Mouse (Mus musculus) myocyte (in vitro differentiated cells): ENCODE data around the gene Sf3b1. TPM values are rescaled to one million over a fixed set of nuclear protein-coding genes. Genes with fewer than 3 reads are reported as not detected.

Experiments used
- H3K27me3 ChIP-seq: one replicate; pipeline ENCODE4 v1.6.1; 2011; ENCODE audit not compliant: control insufficient read depth, insufficient read depth, insufficient read length
- H3K36me3 ChIP-seq: one replicate; pipeline ENCODE4 v1.6.1; 2011; ENCODE audit not compliant: control insufficient read depth, insufficient read depth
- H3K4me2 ChIP-seq: one replicate; pipeline ENCODE4 v1.6.1; 2011; ENCODE audit warnings: low read depth, control low read depth
- H3K4me3 ChIP-seq: one replicate; pipeline ENCODE4 v1.5.1; 2011; ENCODE audit warnings: mild to moderate bottlenecking, control low read depth, moderate library complexity
- H3K79me2 ChIP-seq: one replicate; pipeline ENCODE4 v1.6.1; 2011; ENCODE audit not compliant: control insufficient read depth, insufficient read depth
- H3ac ChIP-seq: one replicate; pipeline ENCODE4 v1.6.1; 2011; ENCODE audit not compliant: control insufficient read depth, insufficient read length
- CEBPB ChIP-seq: IDR thresholded peaks from 2 replicates; pipeline ENCODE4 v1.6.1; 2011; ENCODE audit warnings: mild to moderate bottlenecking, moderate library complexity; ENCODE audit not compliant: poor library complexity, insufficient read depth, severe bottlenecking
- E2F4 ChIP-seq: IDR thresholded peaks from one replicate; pipeline ENCODE4 v1.6.1; 2011; ENCODE audit warnings: mild to moderate bottlenecking, control low read depth, moderate library complexity; ENCODE audit not compliant: insufficient read depth
- MAX ChIP-seq: IDR thresholded peaks from one replicate; pipeline ENCODE4 v1.6.1; 2011; ENCODE audit warnings: low read depth, mild to moderate bottlenecking, control low read depth
- MYOD1 ChIP-seq, 3 experiments: IDR thresholded peaks; one replicate each; pipeline ENCODE4 v1.6.1; 2011; ENCODE audit warnings: control low read depth in 2 of 3, low read depth in 2 of 3, mild to moderate bottlenecking in 2 of 3, moderate library complexity in 1 of 3; ENCODE audit not compliant: insufficient read length in 2 of 3, control insufficient read depth in 1 of 3
- MYOG ChIP-seq, 3 experiments: IDR thresholded peaks; one replicate each; pipeline ENCODE4 v1.6.1; 2011; ENCODE audit warnings: control low read depth in 2 of 3, low read depth in 2 of 3, mild to moderate bottlenecking in 2 of 3; ENCODE audit not compliant: insufficient read length in 2 of 3, control insufficient read depth in 1 of 3, insufficient read depth in 1 of 3
- POLR2A ChIP-seq: IDR thresholded peaks from one replicate; pipeline ENCODE4 v1.6.1; 2011; ENCODE audit warnings: low read depth, mild to moderate bottlenecking, control low read depth, moderate library complexity; ENCODE audit not compliant: insufficient read length
- POLR2AphosphoS2 ChIP-seq: IDR thresholded peaks from one replicate; pipeline ENCODE4 v1.6.1; 2011; ENCODE audit warnings: low read depth, control low read depth; ENCODE audit not compliant: insufficient read length
- REST ChIP-seq: IDR thresholded peaks from one replicate; pipeline ENCODE4 v1.6.1; 2011; ENCODE audit warnings: mild to moderate bottlenecking, control low read depth, moderate library complexity; ENCODE audit not compliant: insufficient read depth, insufficient read length
- SRF ChIP-seq: IDR thresholded peaks from one replicate; pipeline ENCODE4 v1.6.1; 2011; ENCODE audit warnings: low read depth; ENCODE audit not compliant: control insufficient read depth, insufficient read length
- TCF12 ChIP-seq: IDR thresholded peaks from one replicate; pipeline ENCODE4 v1.6.1; 2011; ENCODE audit warnings: mild to moderate bottlenecking, control low read depth; ENCODE audit not compliant: poor library complexity, insufficient read depth, severe bottlenecking
- TCF3 ChIP-seq: IDR thresholded peaks from one replicate; pipeline ENCODE4 v1.6.1; 2011; ENCODE audit warnings: low read depth, control low read depth; ENCODE audit not compliant: insufficient read length
- USF1 ChIP-seq: IDR thresholded peaks from one replicate; pipeline ENCODE4 v1.6.1; 2011; ENCODE audit warnings: low read depth, mild to moderate bottlenecking, control low read depth, moderate library complexity
- polyA plus RNA-seq: library from polyadenylated mRNA; unstranded; fragments of >200 nt; fragmentation: generic; extraction: Trizol; gene quantifications from one replicate; pipeline ENCODE4 v1.2.1, GENCODE M21; 2012; ENCODE audit warnings: missing spikeins

Gene Sf3b1
- polyA plus RNA-seq, 1 experiment, result 31.8 TPM

- Histone ChIP-seq H3K27me3 (no peaks in the 10 kb centered on the region), H3K4me2 (no peak overlapping the region), H3ac (no peak overlapping the region), H3K36me3 (no peaks in the 10 kb centered on the region), H3K4me3 (no peak overlapping the region), H3K79me2 (no peaks in the 10 kb centered on the region)
- TF ChIP-seq CEBPB (no peak), MAX (no peak), SRF (no peak), REST (no peak), TCF3 (no peak), MYOD1 (IDR thresholded peaks at IDR 0.05; ENCODE audit: control insufficient read depth in 1 of 3, insufficient read length in 2 of 3, low read depth in 2 of 3) (no peak), MYOG (IDR thresholded peaks at IDR 0.05; ENCODE audit: control insufficient read depth in 1 of 3, insufficient read depth in 1 of 3, insufficient read length in 2 of 3, low read depth in 2 of 3) (no peak), POLR2A (no peak), E2F4 (no peak), USF1 (no peak), POLR2AphosphoS2 (no peak)
These were observed 60.4 kb downstream of the Sf3b1 start for GRCm38 (mm10) chr1:54966858-54967257.

GRCm38 (mm10) chr1:54965159-54965995 lies 61.9 kb downstream of the Sf3b1 start:
- H3K4me2 ChIP-seq, result no peak overlapping the region
- H3ac ChIP-seq, result no peak overlapping the region
- H3K79me2 ChIP-seq, result no peaks in the 10 kb centered on the region
- H3K4me3 ChIP-seq, result no peak overlapping the region
- H3K36me3 ChIP-seq, result no peaks in the 10 kb centered on the region
- H3K27me3 ChIP-seq, result no peaks in the 10 kb centered on the region
- TF ChIP-seq TCF3 (no peak), MYOG (IDR thresholded peaks at IDR 0.05; ENCODE audit: control insufficient read depth in 1 of 3, insufficient read depth in 1 of 3, insufficient read length in 2 of 3, low read depth in 2 of 3) (no peak), POLR2AphosphoS2 (no peak), CEBPB (no peak), MYOD1 (IDR thresholded peaks at IDR 0.05; ENCODE audit: control insufficient read depth in 1 of 3, insufficient read length in 2 of 3, low read depth in 2 of 3) (no peak), TCF12 (no peak), MAX (no peak), SRF (no peak), USF1 (no peak)

- Histone ChIP-seq H3K36me3 (no peaks in the 10 kb centered on the region), H3K27me3 (no peaks in the 10 kb centered on the region), H3K4me2 (no peak overlapping the region), H3K4me3 (no peak overlapping the region), H3ac (no peak overlapping the region), H3K79me2 (no peaks in the 10 kb centered on the region)
- no peak for TF ChIP-seq E2F4
- no peak for TF ChIP-seq CEBPB
- no peak for TF ChIP-seq MYOG (IDR thresholded peaks at IDR 0.05; ENCODE audit: control insufficient read depth in 1 of 3, insufficient read depth in 1 of 3, insufficient read length in 2 of 3, low read depth in 2 of 3)
- TF ChIP-seq USF1, result no peak
- no peak for TF ChIP-seq SRF
- no peak for TF ChIP-seq MAX
These were observed 65.6 kb downstream of the Sf3b1 start for GRCm38 (mm10) chr1:54961724-54962123.

DNA sequence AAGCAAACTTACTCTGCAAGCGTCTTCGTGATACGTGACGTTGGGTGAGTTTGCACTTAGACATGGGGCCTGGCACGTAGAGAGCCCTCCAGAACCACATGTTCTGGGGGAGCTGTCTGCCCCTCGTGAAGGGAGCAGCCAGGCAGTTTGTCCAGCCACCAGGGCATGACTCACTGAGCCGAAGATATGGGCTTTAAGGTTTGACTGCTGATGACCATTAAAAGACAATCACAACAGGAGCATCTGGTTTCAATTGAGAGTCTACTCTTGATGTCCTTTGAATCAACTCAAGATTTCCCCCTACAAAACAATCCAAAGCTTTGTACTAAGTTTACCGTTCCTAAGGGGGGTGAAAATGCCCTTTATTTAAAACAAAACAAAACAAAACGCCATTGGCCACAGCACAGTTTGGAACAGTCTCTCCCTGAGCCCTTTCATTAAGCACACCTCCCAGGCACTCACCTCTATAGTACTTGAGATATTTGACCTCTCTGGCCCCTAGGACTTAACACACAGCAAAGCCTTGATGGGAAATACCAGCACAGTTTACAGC lies 66.6 kb downstream of the Sf3b1 start:
- H3K36me3 ChIP-seq, result no peaks in the 10 kb centered on the region
- TF ChIP-seq REST (no peak), E2F4 (no peak), POLR2A (no peak), TCF12 (no peak), USF1 (no peak), MYOG (IDR thresholded peaks at IDR 0.05; ENCODE audit: control insufficient read depth in 1 of 3, insufficient read depth in 1 of 3, insufficient read length in 2 of 3, low read depth in 2 of 3) (no peak), POLR2AphosphoS2 (no peak), MYOD1 (IDR thresholded peaks at IDR 0.05; ENCODE audit: control insufficient read depth in 1 of 3, insufficient read length in 2 of 3, low read depth in 2 of 3) (no peak), SRF (no peak), MAX (no peak), TCF3 (no peak), CEBPB (no peak)
- no peak overlapping the region for H3K4me3 ChIP-seq
- no peaks in the 10 kb centered on the region for H3K27me3 ChIP-seq
- H3K79me2 ChIP-seq, result no peaks in the 10 kb centered on the region
- no peak overlapping the region for H3ac ChIP-seq
- no peak overlapping the region for H3K4me2 ChIP-seq

GRCm38 (mm10) chr1:54958525-54958924 lies 68.8 kb downstream of the Sf3b1 start:
- no peaks in the 10 kb centered on the region for H3K27me3 ChIP-seq
- TF ChIP-seq SRF, result no peak
- no peak for TF ChIP-seq USF1
- TF ChIP-seq TCF3, result no peak
- no peak for TF ChIP-seq TCF12
- TF ChIP-seq REST, result no peak
- no peak for TF ChIP-seq MYOD1 (IDR thresholded peaks at IDR 0.05; ENCODE audit: control insufficient read depth in 1 of 3, insufficient read length in 2 of 3, low read depth in 2 of 3)
- TF ChIP-seq CEBPB, result no peak
- TF ChIP-seq MAX, result no peak
- TF ChIP-seq POLR2A, result no peak
- no peak for TF ChIP-seq POLR2AphosphoS2
- TF ChIP-seq MYOG (IDR thresholded peaks at IDR 0.05; ENCODE audit: control insufficient read depth in 1 of 3, insufficient read depth in 1 of 3, insufficient read length in 2 of 3, low read depth in 2 of 3), result no peak
- TF ChIP-seq E2F4, result no peak
- no peaks in the 10 kb centered on the region for H3K79me2 ChIP-seq
- H3ac ChIP-seq, result no peak overlapping the region
- H3K4me3 ChIP-seq, result no peak overlapping the region
- H3K36me3 ChIP-seq, result no peaks in the 10 kb centered on the region
- no peak overlapping the region for H3K4me2 ChIP-seq
